Mouse (Mus musculus): ENCODE measurements around the gene Olfr599. TPM values are rescaled to one million over a fixed set of nuclear protein-coding genes. Genes with fewer than 3 reads are reported as not detected.
"Not testable (repeated sequence)": the region's sequence is repeated elsewhere in the genome, so short reads cannot be mapped to it uniquely, and the experiment has no call there.

Olfr599 gene
- polyA plus RNA-seq (2015; fragmentation: Nextera tagmentation; extraction: Ambion mirVana): not detected in 2 replicates

DNA sequence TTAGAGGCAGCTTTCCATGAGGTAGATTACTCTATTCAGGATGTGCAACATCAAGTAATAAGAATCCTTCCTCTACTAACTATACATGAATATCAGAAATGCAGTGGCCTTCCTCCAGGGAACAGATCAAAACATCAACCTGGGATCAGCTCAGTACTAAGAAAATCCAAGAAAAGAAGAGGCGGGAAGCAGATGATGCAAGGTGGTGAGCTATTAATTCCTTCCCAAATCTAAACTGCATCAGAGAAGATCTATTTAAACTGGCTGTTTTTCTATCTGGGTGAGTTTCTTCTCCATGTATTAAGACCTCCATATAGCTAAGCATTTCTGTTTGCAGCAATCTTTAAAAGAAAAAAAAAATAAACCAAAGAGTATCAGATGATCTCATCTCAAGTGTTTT, at the start of gene Olfr599:
Olfr599 (plus strand) TSS at position 301 of the 400 bp plus-strand sequence.
- WGBS: 91% methylated on average over 1 of the region's 1 CpGs
- Histone ChIP-seq H3K9me3 (ENCODE audit: control insufficient read depth, low read length) (no peaks in the 10 kb centered on the region), H3K4me2 (ENCODE audit: low read length) (no peak within 1 kb of the TSS), H3K4me1 (ENCODE audit: control insufficient read depth, insufficient read depth, low read depth, low read length) (no peaks in the 10 kb centered on the region), H3K4me3 (ENCODE audit: low read length) (no peak within 1 kb of the TSS), H3K9ac (ENCODE audit: low read depth, low read length) (no peak within 1 kb of the TSS), H3K27ac (ENCODE audit: low read depth, low read length) (no peak within 1 kb of the TSS), H3K27me3 (replicated peaks; ENCODE audit: control insufficient read depth, insufficient read depth, low read length) (no peaks in the 10 kb centered on the region), H3K36me3 (ENCODE audit: control insufficient read depth, insufficient read depth, low read length) (no peaks in the 10 kb centered on the region)
- ATAC-seq: no peak

DNA sequence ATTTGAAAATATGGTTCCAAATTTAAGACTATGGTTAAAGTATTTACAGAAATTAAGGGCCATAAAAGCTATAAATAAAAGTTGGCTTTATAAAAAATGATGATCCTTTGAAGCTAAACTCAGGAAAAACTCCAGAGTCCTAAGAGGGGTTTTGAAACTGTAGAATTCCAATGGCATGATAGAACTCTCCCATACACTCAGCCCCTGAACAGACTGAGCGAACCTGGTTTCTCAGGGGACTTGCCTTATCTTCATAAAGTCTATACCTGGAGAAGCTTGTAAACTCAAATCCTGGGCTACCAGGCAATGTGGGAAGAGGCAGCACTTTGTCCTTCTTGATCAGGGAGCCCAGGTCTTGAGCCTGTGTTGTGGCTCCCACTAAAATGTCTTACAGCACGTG, 30.4 kb upstream of the Olfr599 start, which contains the start of gene Olfr596:
Olfr596 (plus strand) TSS at position 301 of the 400 bp plus-strand sequence.
- not testable (repeated sequence) for H3K9me3 ChIP-seq (ENCODE audit: control insufficient read depth, low read length); H3K4me1 ChIP-seq (ENCODE audit: control insufficient read depth, insufficient read depth, low read depth, low read length); H3K9ac ChIP-seq (ENCODE audit: low read depth, low read length); H3K27me3 ChIP-seq (replicated peaks; ENCODE audit: control insufficient read depth, insufficient read depth, low read length); H3K36me3 ChIP-seq (ENCODE audit: control insufficient read depth, insufficient read depth, low read length); H3K4me2 ChIP-seq (ENCODE audit: low read length); H3K27ac ChIP-seq (ENCODE audit: low read depth, low read length); H3K4me3 ChIP-seq (ENCODE audit: low read length); ATAC-seq
- WGBS: 92% methylated on average over 2 of the region's 2 CpGs

DNA sequence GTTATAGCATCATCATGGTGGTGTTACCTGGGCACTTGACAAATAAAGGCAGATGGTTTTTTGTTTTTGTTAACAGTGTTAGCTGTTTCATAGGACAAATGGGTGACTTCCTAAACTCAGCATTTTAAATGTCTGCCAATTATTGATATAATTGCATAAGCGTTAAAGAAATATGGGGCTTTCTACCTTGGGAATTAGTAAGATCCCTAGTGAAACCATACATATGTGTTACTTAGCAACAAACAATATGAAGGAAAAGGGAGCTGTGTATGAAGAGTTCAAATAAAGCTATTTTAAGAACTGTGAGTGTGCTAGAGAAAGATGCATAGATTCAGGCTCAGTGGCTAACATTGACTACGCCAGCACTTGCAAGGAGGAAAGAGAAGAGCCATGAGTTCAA, 19.7 kb upstream of the Olfr599 start, which contains the start of gene Olfr597:
Olfr597 (plus strand) TSS at position 301 of the 400 bp plus-strand sequence.
- not testable (repeated sequence) for H3K27ac ChIP-seq (ENCODE audit: low read depth, low read length); H3K36me3 ChIP-seq (ENCODE audit: control insufficient read depth, insufficient read depth, low read length); H3K9ac ChIP-seq (ENCODE audit: low read depth, low read length); H3K4me2 ChIP-seq (ENCODE audit: low read length); H3K4me3 ChIP-seq (ENCODE audit: low read length); H3K27me3 ChIP-seq (replicated peaks; ENCODE audit: control insufficient read depth, insufficient read depth, low read length); ATAC-seq; H3K4me1 ChIP-seq (ENCODE audit: control insufficient read depth, insufficient read depth, low read depth, low read length); H3K9me3 ChIP-seq (ENCODE audit: control insufficient read depth, low read length)
- WGBS: 88% methylated on average over 2 of the region's 2 CpGs

DNA sequence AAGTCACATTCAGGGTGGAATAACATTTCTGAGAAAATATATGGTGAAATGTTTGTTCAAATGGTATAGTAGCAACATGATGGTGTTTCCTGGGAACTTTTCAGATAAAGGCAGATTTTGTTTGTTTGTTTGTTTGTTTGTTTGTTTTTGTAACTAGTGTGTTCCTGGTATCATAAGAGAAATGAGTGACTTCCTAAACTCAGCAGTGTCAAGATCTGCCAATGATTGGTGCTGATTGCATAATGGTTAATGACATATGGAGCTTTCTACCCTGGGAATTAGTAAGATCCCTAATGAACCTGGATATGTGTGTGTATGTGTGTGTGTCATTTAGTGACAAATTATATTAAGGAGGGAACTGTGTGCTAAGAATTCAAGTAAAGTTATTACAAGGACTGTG, 12.4 kb upstream of the Olfr599 start, which contains the start of gene Olfr598:
Olfr598 (plus strand) TSS at position 301 of the 400 bp plus-strand sequence.
- Histone ChIP-seq H3K27me3 (replicated peaks; ENCODE audit: control insufficient read depth, insufficient read depth, low read length) (no peaks in the 10 kb centered on the region), H3K9ac (ENCODE audit: low read depth, low read length) (no peak within 1 kb of the TSS), H3K4me1 (ENCODE audit: control insufficient read depth, insufficient read depth, low read depth, low read length) (no peaks in the 10 kb centered on the region), H3K4me3 (ENCODE audit: low read length) (no peak within 1 kb of the TSS), H3K4me2 (ENCODE audit: low read length) (no peak within 1 kb of the TSS), H3K36me3 (ENCODE audit: control insufficient read depth, insufficient read depth, low read length) (no peaks in the 10 kb centered on the region), H3K9me3 (ENCODE audit: control insufficient read depth, low read length) (no peaks in the 10 kb centered on the region), H3K27ac (ENCODE audit: low read depth, low read length) (no peak within 1 kb of the TSS)
- no peak for ATAC-seq

DNA sequence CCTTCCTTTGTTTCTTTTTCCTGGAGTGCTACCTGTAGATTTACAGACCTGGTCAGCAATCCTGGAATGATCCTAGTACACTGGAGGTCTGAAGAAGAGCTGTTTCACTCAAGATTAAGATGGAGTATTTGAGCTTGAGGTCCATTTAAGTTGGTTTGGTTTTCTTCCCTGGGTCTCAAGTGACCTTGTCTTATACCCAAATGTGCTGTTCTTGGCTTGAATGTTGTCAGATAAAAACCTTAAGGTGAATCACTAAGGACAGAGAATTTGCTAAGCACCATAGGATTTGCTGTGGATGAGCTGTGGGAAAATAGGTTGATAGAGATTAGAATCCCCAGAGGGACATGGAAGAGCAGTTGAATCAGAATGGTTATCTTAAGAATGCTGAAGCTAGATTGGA, 13.9 kb downstream of the Olfr599 start, which contains the start of gene Olfr600:
Olfr600 (minus strand) TSS at position 101 of the 400 bp plus-strand sequence.
- Histone ChIP-seq H3K27me3 (replicated peaks; ENCODE audit: control insufficient read depth, insufficient read depth, low read length) (no peaks in the 10 kb centered on the region), H3K36me3 (ENCODE audit: control insufficient read depth, insufficient read depth, low read length) (no peaks in the 10 kb centered on the region), H3K4me1 (ENCODE audit: control insufficient read depth, insufficient read depth, low read depth, low read length) (no peaks in the 10 kb centered on the region), H3K9ac (ENCODE audit: low read depth, low read length) (no peak within 1 kb of the TSS), H3K4me2 (ENCODE audit: low read length) (no peak within 1 kb of the TSS), H3K4me3 (ENCODE audit: low read length) (no peak within 1 kb of the TSS), H3K27ac (ENCODE audit: low read depth, low read length) (no peak within 1 kb of the TSS), H3K9me3 (ENCODE audit: control insufficient read depth, low read length) (no peaks in the 10 kb centered on the region)
- ATAC-seq: no peak

DNA sequence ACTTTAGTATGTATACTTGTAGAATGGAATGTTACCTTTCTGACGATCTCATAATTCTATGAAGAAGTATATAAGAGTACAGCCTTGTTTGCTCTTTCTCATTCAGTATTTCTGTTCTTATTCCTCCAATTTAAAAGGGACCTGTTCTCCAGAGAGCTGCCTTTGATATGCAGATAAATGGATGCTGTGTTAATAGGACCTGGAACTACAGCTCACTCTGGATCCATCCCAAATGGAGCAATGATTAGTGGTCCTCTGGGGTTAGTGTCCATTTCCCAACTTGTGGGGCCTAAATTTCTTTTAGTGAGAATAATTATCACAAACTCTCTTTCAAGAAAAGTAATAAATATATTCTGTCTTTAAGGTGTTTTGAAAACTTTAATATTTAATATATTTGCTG, 26.8 kb downstream of the Olfr599 start, which contains the start of gene Olfr601:
Olfr601 (minus strand) TSS at position 101 of the 400 bp plus-strand sequence.
- no peaks in the 10 kb centered on the region for H3K4me1 ChIP-seq (ENCODE audit: control insufficient read depth, insufficient read depth, low read depth, low read length)
- no peaks in the 10 kb centered on the region for H3K36me3 ChIP-seq (ENCODE audit: control insufficient read depth, insufficient read depth, low read length)
- no peak within 1 kb of the TSS for H3K27ac ChIP-seq (ENCODE audit: low read depth, low read length)
- no peaks in the 10 kb centered on the region for H3K9me3 ChIP-seq (ENCODE audit: control insufficient read depth, low read length)
- no peak within 1 kb of the TSS for H3K4me2 ChIP-seq (ENCODE audit: low read length)
- no peak within 1 kb of the TSS for H3K9ac ChIP-seq (ENCODE audit: low read depth, low read length)
- no peaks in the 10 kb centered on the region for H3K27me3 ChIP-seq (replicated peaks; ENCODE audit: control insufficient read depth, insufficient read depth, low read length)
- WGBS: 91% methylated on average over 1 of the region's 1 CpGs
- no peak for ATAC-seq
- H3K4me3 ChIP-seq (ENCODE audit: low read length): no peak within 1 kb of the TSS

DNA sequence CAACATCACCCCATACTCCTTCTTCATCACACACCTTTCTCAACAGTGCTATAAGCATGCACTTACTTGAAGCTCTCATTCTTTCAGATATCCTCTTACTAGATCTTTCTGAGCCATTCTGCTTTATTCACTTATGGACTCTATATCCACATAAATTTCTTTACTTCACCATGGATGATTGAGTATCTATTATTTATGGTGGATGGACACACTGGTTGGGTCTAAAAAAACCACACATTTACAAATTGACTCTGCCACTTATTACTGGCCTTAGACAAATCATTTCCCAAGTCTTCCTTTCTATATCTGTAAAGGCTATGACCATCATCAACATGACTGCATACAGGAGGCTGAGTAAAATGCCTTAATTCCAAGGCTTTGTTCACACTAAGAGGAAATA, 50.4 kb downstream of the Olfr599 start, which contains the start of gene Olfr603:
Olfr603 (minus strand) TSS at position 101 of the 400 bp plus-strand sequence.
- Histone ChIP-seq H3K9me3 (ENCODE audit: control insufficient read depth, low read length) (no peaks in the 10 kb centered on the region), H3K27ac (ENCODE audit: low read depth, low read length) (no peak within 1 kb of the TSS), H3K27me3 (replicated peaks; ENCODE audit: control insufficient read depth, insufficient read depth, low read length) (no peaks in the 10 kb centered on the region), H3K4me1 (ENCODE audit: control insufficient read depth, insufficient read depth, low read depth, low read length) (no peaks in the 10 kb centered on the region), H3K4me2 (ENCODE audit: low read length) (no peak within 1 kb of the TSS), H3K4me3 (ENCODE audit: low read length) (no peak within 1 kb of the TSS), H3K9ac (ENCODE audit: low read depth, low read length) (no peak within 1 kb of the TSS), H3K36me3 (ENCODE audit: control insufficient read depth, insufficient read depth, low read length) (no peaks in the 10 kb centered on the region)
- ATAC-seq: no peak

Other genes starting within 250 kb of the Olfr599 start
- not detected in 2 replicates for gene Olfr585, start 238.2 kb upstream of the Olfr599 start, polyA plus RNA-seq (2015; fragmentation: Nextera tagmentation; extraction: Ambion mirVana)
- gene Olfr586, start 210.3 kb upstream of the Olfr599 start, polyA plus RNA-seq (2015; fragmentation: Nextera tagmentation; extraction: Ambion mirVana): not detected in 2 replicates
- gene Olfr588-ps1, start 195.0 kb upstream of the Olfr599 start, polyA plus RNA-seq (2015; fragmentation: Nextera tagmentation; extraction: Ambion mirVana): not detected in 2 replicates
- not detected in 2 replicates for gene Olfr589, start 179.6 kb upstream of the Olfr599 start, polyA plus RNA-seq (2015; fragmentation: Nextera tagmentation; extraction: Ambion mirVana)
- gene Olfr591, start 157.6 kb upstream of the Olfr599 start, polyA plus RNA-seq (2015; fragmentation: Nextera tagmentation; extraction: Ambion mirVana): not detected in 2 replicates
- not detected in 2 replicates for gene Olfr592, start 151.1 kb upstream of the Olfr599 start, polyA plus RNA-seq (2015; fragmentation: Nextera tagmentation; extraction: Ambion mirVana)
- not detected in 2 replicates for gene Olfr593, start 124.1 kb upstream of the Olfr599 start, polyA plus RNA-seq (2015; fragmentation: Nextera tagmentation; extraction: Ambion mirVana)
- gene Olfr594, start 118.9 kb upstream of the Olfr599 start, polyA plus RNA-seq (2015; fragmentation: Nextera tagmentation; extraction: Ambion mirVana): not detected in 2 replicates
- gene Usp17ld, start 83.4 kb upstream of the Olfr599 start, polyA plus RNA-seq (2015; fragmentation: Nextera tagmentation; extraction: Ambion mirVana): not detected in 2 replicates
- gene Olfr596, start 30.3 kb upstream of the Olfr599 start, polyA plus RNA-seq (2015; fragmentation: Nextera tagmentation; extraction: Ambion mirVana): not detected in 2 replicates
- gene Olfr597, start 19.6 kb upstream of the Olfr599 start, polyA plus RNA-seq (2015; fragmentation: Nextera tagmentation; extraction: Ambion mirVana): not detected in 2 replicates
- not detected in 2 replicates for gene Olfr598, start 12.3 kb upstream of the Olfr599 start, polyA plus RNA-seq (2015; fragmentation: Nextera tagmentation; extraction: Ambion mirVana)
- not detected in 2 replicates for gene Olfr600, start 13.8 kb downstream of the Olfr599 start, polyA plus RNA-seq (2015; fragmentation: Nextera tagmentation; extraction: Ambion mirVana)
- not detected in 2 replicates for gene Olfr601, start 26.7 kb downstream of the Olfr599 start, polyA plus RNA-seq (2015; fragmentation: Nextera tagmentation; extraction: Ambion mirVana)
- gene Olfr603, start 50.3 kb downstream of the Olfr599 start, polyA plus RNA-seq (2015; fragmentation: Nextera tagmentation; extraction: Ambion mirVana): not detected in 2 replicates
- not detected in 2 replicates for gene Usp17lc, start 79.2 kb downstream of the Olfr599 start, polyA plus RNA-seq (2015; fragmentation: Nextera tagmentation; extraction: Ambion mirVana)
- not detected in 2 replicates for gene Olfr605, start 109.5 kb downstream of the Olfr599 start, polyA plus RNA-seq (2015; fragmentation: Nextera tagmentation; extraction: Ambion mirVana)
- gene Olfr606, start 113.1 kb downstream of the Olfr599 start, polyA plus RNA-seq (2015; fragmentation: Nextera tagmentation; extraction: Ambion mirVana): not detected in 2 replicates
- gene Olfr607, start 128.2 kb downstream of the Olfr599 start, polyA plus RNA-seq (2015; fragmentation: Nextera tagmentation; extraction: Ambion mirVana): not detected in 2 replicates
- gene Olfr608, start 134.0 kb downstream of the Olfr599 start, polyA plus RNA-seq (2015; fragmentation: Nextera tagmentation; extraction: Ambion mirVana): not detected in 2 replicates
- gene Olfr609, start 162.1 kb downstream of the Olfr599 start, polyA plus RNA-seq (2015; fragmentation: Nextera tagmentation; extraction: Ambion mirVana): not detected in 2 replicates
- not detected in 2 replicates for gene Olfr610, start 176.2 kb downstream of the Olfr599 start, polyA plus RNA-seq (2015; fragmentation: Nextera tagmentation; extraction: Ambion mirVana)
- not detected in 2 replicates for gene Olfr611, start 184.9 kb downstream of the Olfr599 start, polyA plus RNA-seq (2015; fragmentation: Nextera tagmentation; extraction: Ambion mirVana)
- gene Olfr612, start 206.8 kb downstream of the Olfr599 start, polyA plus RNA-seq (2015; fragmentation: Nextera tagmentation; extraction: Ambion mirVana): not detected in 2 replicates
- gene Olfr613, start 212.2 kb downstream of the Olfr599 start, polyA plus RNA-seq (2015; fragmentation: Nextera tagmentation; extraction: Ambion mirVana): not detected in 2 replicates
- gene Olfr615, start 220.2 kb downstream of the Olfr599 start, polyA plus RNA-seq (2015; fragmentation: Nextera tagmentation; extraction: Ambion mirVana): not detected in 2 replicates
- not detected in 2 replicates for gene Olfr616, start 233.2 kb downstream of the Olfr599 start, polyA plus RNA-seq (2015; fragmentation: Nextera tagmentation; extraction: Ambion mirVana)
- not detected in 2 replicates for gene Olfr617, start 237.1 kb downstream of the Olfr599 start, polyA plus RNA-seq (2015; fragmentation: Nextera tagmentation; extraction: Ambion mirVana)